Mouse (Mus musculus) stomach, postnatal 0 days (tissue): ENCODE data around the gene Nsg2.

ENCODE experiments used
- CTCF ChIP-seq: IDR thresholded peaks from 2 replicates; pipeline ENCODE4 v1.5.1; 2016; ENCODE audit warnings: antibody characterized with exemption, low read depth, mild to moderate bottlenecking, moderate library complexity
- EP300 ChIP-seq: optimal IDR thresholded peaks from 2 replicates; pipeline ENCODE3; 2016; ENCODE audit warnings: antibody characterized with exemption

DNA sequence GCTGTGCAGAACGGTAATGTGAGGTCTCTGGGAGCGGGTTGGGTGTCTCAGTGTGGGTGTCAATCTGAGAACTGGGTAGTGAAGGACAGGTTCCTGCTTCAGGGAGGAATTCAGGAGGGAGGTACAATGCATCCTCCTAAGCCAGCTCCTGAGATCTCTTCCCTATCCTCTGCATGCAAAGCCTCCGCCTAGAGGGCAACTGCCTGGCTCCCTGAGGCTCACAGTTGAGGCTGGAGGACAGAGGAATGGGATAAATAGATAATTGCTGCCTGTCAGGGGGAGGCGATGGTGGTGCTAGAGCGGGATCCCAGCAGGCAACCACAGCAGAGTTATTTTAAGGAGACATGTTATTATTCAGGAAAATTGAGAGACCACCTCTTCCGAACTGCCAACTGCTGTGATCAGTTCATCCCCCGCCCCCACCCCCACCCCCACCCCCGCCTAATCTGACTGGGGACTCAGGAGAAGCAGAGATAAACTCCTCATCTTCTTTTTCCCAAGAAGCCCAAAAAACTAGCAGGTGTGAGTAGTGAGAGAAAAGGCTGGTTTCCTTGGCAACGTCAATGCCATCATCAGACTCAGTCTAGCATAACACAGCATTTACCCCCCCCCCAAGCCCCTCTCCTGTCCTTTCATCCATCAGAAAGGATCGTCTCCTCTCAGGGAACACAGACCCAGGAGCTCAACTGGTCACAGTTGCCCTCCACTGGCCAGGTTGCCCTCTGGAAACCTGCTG is 63.7 kb downstream of the Nsg2 start:
- TF ChIP-seq CTCF: no peak
- no peak for TF ChIP-seq EP300
